Mouse (Mus musculus): ENCODE results near the gene Clstn1. TPM values are rescaled to one million over a fixed set of nuclear protein-coding genes. Genes with fewer than 3 reads are reported as not detected.
A peak's percentile ranks its signal among the peaks of the same experiment; 100 is the strongest.

The Clstn1 gene
- polyA plus RNA-seq, 1 experiment from 2014 or later = 33.5 TPM

DNA sequence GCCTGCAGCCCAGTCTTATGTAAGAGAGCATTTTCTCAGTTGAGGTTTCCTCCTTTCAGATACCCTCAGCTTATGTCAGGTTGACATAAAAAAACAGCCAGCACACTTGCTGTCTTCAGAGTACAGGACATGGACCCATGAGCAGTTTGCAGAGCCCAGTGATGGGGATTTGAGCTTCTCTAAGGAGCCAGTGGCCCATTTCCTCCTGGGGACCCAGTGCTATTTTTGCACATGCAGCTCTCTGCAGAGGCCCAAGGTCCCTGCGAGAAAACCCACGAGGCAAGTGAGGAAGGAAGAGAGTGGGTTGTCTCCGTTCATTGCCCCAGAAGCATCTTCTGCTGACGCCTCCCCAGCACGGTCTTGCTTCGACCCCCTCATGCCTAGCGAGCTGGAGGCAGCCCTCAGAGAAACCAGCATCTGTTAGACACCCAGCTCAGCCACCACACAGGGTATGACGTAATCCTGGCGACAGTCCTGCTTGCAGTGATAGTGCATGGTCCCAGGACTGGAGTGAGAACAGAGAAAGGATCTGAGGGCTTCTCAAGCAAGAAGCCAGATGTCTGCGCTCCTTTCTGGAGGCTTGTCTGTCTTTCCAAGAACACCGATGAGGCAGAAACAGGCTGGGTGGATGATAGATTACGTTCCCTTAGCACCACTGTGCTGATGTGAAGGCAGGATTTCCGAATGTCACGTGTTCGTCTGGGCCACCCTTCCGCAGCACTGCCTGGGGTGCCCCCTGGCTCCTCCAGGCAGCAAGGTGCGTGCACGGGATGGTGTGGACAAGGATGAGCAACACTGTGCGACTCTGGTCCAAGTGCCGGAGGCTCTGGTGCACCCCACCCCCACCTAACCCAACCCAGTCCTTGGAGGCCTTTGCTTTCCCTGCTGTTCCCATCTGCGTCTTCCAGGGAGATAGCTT is 24.0 kb upstream of the Clstn1 start:
- ATAC-seq (ENCODE audit: low FRiP score, low TSS enrichment) = no peak
- Histone ChIP-seq H3K4me3 (ENCODE audit: low read length) (no peak overlapping the region), H3K27me3 (ENCODE audit: control insufficient read depth, insufficient read depth, low read length) (no peaks in the 10 kb centered on the region), H3K36me3 (ENCODE audit: control insufficient read depth, insufficient read depth, low read length) (0 out of 2 replicates have a peak, but pooled peaks cover 7% of the 10 kb centered on the region), H3K27ac (ENCODE audit: low read depth, low read length) (no peak overlapping the region), H3K4me2 (replicated peaks; ENCODE audit: low read depth, low read length) (peak overlapping the region; percentile 8; the same call in 1 of the 2 replicates), H3K9ac (ENCODE audit: low read depth, low read length) (no peak overlapping the region), H3K9me3 (ENCODE audit: control insufficient read depth, low read length) (no peaks in the 10 kb centered on the region), H3K4me1 (ENCODE audit: control insufficient read depth, insufficient read depth, low read length) (peaks cover 8% of the 10 kb centered on the region; the same call in 1 of the 2 replicates)
- WGBS = 68% methylated on average over 21 of the region's 21 CpGs

DNA sequence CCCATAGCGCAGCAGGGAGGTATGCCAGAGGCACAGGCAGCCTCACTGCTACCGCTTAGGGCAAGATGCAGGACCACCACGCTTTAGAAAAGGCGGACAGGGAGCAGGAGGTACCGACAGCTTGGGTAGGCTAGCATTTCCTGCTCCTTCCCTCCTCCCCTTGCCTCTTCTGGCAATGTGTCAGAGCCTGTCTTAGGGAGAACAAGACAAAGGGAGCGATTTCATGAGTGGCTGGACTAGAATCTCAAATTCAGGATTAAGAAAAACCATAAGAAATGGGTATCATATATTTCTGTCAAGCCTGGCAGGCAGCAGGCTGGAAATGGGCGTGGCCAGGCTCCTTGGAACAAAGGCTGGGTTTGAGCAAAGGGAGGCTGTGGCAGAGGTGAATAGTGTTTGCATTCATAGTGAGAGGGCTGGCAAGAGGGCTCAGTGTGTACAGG is 23.3 kb upstream of the Clstn1 start:
- 0 out of 2 replicates have a peak, but pooled peaks cover 7% of the 10 kb centered on the region for H3K36me3 ChIP-seq (ENCODE audit: control insufficient read depth, insufficient read depth, low read length)
- no peak for ATAC-seq (ENCODE audit: low FRiP score, low TSS enrichment)
- no peak overlapping the region for H3K27ac ChIP-seq (ENCODE audit: low read depth, low read length)
- H3K4me2 ChIP-seq (replicated peaks; ENCODE audit: low read depth, low read length) = 0 out of 2 replicates have a peak overlapping the region, but pooled peaks have one; percentile 8
- H3K4me1 ChIP-seq (ENCODE audit: control insufficient read depth, insufficient read depth, low read length) = peaks cover 8% of the 10 kb centered on the region; the same call in 1 of the 2 replicates
- WGBS = 53% methylated on average over 7 of the region's 7 CpGs
- H3K4me3 ChIP-seq (ENCODE audit: low read length) = no peak overlapping the region
- no peaks in the 10 kb centered on the region for H3K27me3 ChIP-seq (ENCODE audit: control insufficient read depth, insufficient read depth, low read length)
- no peaks in the 10 kb centered on the region for H3K9me3 ChIP-seq (ENCODE audit: control insufficient read depth, low read length)
- no peak overlapping the region for H3K9ac ChIP-seq (ENCODE audit: low read depth, low read length)

DNA sequence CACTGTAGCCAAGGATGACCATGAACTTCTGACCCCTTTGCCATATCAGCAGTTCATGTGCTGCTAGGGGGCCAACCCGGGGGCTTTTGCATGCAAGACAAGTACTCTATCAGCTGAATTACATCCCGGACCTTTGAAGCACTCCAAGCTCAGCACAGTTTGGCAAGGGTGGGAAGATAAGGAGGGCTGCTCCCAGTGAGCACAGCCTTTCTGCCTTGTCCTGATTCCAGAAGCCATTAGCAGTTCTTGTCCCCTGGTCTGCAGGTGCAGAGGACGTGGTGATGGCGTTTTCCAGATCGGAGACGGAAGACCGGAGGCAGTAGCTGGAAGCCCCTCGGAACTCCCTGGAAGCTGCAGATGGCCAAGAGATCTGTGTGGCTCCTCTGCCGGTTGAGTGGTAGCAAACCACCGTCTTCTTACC is 22.3 kb upstream of the Clstn1 start:
- Histone ChIP-seq H3K27me3 (ENCODE audit: control insufficient read depth, insufficient read depth, low read length) (no peaks in the 10 kb centered on the region), H3K27ac (ENCODE audit: low read depth, low read length) (no peak overlapping the region), H3K4me1 (ENCODE audit: control insufficient read depth, insufficient read depth, low read length) (peaks cover 8% of the 10 kb centered on the region; the same call in 1 of the 2 replicates), H3K4me3 (ENCODE audit: low read length) (no peak overlapping the region), H3K4me2 (replicated peaks; ENCODE audit: low read depth, low read length) (no peak overlapping the region), H3K9me3 (ENCODE audit: control insufficient read depth, low read length) (no peaks in the 10 kb centered on the region), H3K36me3 (ENCODE audit: control insufficient read depth, insufficient read depth, low read length) (0 out of 2 replicates have a peak, but pooled peaks cover 7% of the 10 kb centered on the region), H3K9ac (ENCODE audit: low read depth, low read length) (no peak overlapping the region)
- ATAC-seq (ENCODE audit: low FRiP score, low TSS enrichment) = no peak
- 88% methylated on average over 10 of the region's 10 CpGs for WGBS

DNA sequence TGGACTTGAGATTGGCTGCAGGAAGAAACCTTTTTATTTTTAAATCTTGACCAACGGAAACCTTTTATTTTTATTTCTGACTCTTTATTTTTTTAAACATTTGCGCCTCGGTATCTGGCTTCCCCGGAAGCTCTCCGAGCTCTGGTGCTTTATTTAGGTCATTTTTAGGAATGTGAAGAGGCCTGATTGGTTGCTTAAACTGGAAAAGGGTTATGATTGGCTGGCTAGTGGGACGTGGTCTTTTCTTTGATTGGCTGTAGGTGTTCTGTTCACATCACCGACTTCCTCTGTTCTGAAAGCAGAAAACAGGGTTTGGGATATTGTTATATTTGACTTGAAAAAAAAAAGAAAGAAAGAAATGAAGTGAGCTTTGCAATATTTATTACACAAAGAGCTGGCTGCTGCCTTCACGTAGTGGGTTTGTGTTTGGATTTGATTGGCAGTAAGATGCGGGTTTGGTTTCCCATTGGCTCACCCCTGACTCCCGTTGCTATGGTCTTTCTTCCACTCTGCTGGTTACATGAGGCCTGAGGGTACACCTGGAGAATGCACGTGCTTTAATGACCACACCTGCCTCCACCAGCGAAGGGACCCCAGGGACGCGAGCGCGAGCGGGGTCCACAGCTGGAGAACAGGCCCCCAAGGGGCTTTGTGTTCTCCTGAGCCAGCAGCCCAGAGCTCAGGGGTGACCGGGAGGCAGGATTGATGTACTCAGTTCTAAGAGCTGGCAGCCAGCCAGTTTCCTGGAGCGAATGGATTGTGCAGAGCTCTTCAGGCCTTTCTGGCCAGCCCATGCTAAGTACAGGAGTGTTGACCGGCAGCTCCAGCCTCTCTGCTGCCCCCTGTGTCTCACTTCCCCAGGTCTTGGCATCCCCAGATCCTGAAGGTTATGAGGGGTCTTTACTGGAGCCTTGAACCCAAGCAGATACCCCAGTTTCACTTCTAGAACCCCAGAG is 21.5 kb upstream of the Clstn1 start:
- H3K9me3 ChIP-seq (ENCODE audit: control insufficient read depth, low read length) = no peaks in the 10 kb centered on the region
- H3K4me2 ChIP-seq (replicated peaks; ENCODE audit: low read depth, low read length) = no peak overlapping the region; the same call in 1 of the 2 replicates
- ATAC-seq (ENCODE audit: low FRiP score, low TSS enrichment) = peak; percentile 75
- no peaks in the 10 kb centered on the region for H3K27me3 ChIP-seq (ENCODE audit: control insufficient read depth, insufficient read depth, low read length)
- H3K4me1 ChIP-seq (ENCODE audit: control insufficient read depth, insufficient read depth, low read length) = peaks cover 8% of the 10 kb centered on the region; the same call in 1 of the 2 replicates
- H3K36me3 ChIP-seq (ENCODE audit: control insufficient read depth, insufficient read depth, low read length) = 0 out of 2 replicates have a peak, but pooled peaks cover 3% of the 10 kb centered on the region
- WGBS = 47% methylated on average over 20 of the region's 20 CpGs
- peak overlapping the region; percentile 10 for H3K27ac ChIP-seq (ENCODE audit: low read depth, low read length)
- no peak overlapping the region for H3K9ac ChIP-seq (ENCODE audit: low read depth, low read length)
- H3K4me3 ChIP-seq (ENCODE audit: low read length) = no peak overlapping the region

DNA sequence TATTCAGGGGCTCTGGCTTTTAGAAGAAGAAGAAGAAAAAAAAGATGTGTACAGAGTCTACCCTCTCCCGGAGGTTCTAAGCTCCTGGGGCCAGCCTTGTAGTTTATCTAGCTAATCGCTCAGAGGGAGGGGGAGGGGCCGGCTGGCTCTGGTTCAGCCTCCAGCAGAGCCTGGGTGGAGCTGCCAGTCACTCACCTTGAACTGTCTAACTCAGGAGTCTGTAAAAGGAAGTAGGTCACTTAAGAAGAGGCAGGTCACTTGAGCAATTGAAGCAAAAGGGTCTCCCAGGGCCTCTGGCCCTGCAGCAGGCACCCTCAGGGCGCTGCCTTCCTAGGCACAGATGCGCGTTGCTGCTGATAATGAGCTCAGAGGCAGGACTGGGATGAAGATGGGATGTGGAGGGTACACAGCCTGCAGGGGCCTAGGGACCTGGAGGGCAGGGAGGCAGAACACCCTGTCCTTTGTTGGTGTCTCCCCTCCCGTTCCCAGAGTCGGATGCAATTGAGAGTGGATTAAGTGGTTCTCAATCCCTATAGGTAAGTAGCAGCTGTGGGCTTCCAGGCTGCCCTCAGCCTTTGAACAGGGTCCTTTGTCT is 18.7 kb upstream of the Clstn1 start:
- Histone ChIP-seq H3K36me3 (ENCODE audit: control insufficient read depth, insufficient read depth, low read length) (no peaks in the 10 kb centered on the region), H3K27me3 (ENCODE audit: control insufficient read depth, insufficient read depth, low read length) (no peaks in the 10 kb centered on the region), H3K27ac (ENCODE audit: low read depth, low read length) (no peak overlapping the region), H3K4me1 (ENCODE audit: control insufficient read depth, insufficient read depth, low read length) (peaks cover 11% of the 10 kb centered on the region; the same call in 1 of the 2 replicates), H3K4me2 (replicated peaks; ENCODE audit: low read depth, low read length) (no peak overlapping the region), H3K9me3 (ENCODE audit: control insufficient read depth, low read length) (no peaks in the 10 kb centered on the region), H3K9ac (ENCODE audit: low read depth, low read length) (no peak overlapping the region; the same call in 1 of the 2 replicates), H3K4me3 (ENCODE audit: low read length) (no peak overlapping the region)
- 29% methylated on average over 8 of the region's 8 CpGs for WGBS
- no peak for ATAC-seq (ENCODE audit: low FRiP score, low TSS enrichment)

DNA sequence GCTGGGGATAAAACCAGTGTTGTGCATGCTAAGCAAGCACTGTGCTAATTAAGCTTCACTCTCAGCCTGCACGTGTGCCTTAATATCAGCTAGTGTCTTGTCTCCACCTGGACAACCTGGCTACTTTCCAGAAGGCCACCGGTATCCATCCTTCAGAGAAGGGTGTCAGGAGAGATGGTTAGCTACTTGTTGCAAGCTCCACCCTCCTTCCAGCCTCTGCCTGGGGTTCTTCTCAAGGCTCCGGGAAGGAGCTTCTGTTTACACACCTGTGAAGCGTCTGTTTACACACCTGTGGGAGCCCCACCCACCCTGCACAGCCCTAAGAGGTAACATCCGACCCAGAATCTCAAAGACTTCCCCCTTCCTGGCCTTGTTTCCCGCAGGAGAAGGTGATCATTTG is 17.6 kb upstream of the Clstn1 start:
- Histone ChIP-seq H3K36me3 (ENCODE audit: control insufficient read depth, insufficient read depth, low read length) (no peaks in the 10 kb centered on the region), H3K9ac (ENCODE audit: low read depth, low read length) (no peak overlapping the region), H3K4me3 (ENCODE audit: low read length) (no peak overlapping the region), H3K9me3 (ENCODE audit: control insufficient read depth, low read length) (no peaks in the 10 kb centered on the region), H3K27ac (ENCODE audit: low read depth, low read length) (no peak overlapping the region), H3K4me1 (ENCODE audit: control insufficient read depth, insufficient read depth, low read length) (peaks cover 8% of the 10 kb centered on the region; the same call in 1 of the 2 replicates), H3K27me3 (ENCODE audit: control insufficient read depth, insufficient read depth, low read length) (no peaks in the 10 kb centered on the region), H3K4me2 (replicated peaks; ENCODE audit: low read depth, low read length) (no peak overlapping the region)
- no peak for ATAC-seq (ENCODE audit: low FRiP score, low TSS enrichment)
- WGBS = 61% methylated on average over 6 of the region's 6 CpGs

DNA sequence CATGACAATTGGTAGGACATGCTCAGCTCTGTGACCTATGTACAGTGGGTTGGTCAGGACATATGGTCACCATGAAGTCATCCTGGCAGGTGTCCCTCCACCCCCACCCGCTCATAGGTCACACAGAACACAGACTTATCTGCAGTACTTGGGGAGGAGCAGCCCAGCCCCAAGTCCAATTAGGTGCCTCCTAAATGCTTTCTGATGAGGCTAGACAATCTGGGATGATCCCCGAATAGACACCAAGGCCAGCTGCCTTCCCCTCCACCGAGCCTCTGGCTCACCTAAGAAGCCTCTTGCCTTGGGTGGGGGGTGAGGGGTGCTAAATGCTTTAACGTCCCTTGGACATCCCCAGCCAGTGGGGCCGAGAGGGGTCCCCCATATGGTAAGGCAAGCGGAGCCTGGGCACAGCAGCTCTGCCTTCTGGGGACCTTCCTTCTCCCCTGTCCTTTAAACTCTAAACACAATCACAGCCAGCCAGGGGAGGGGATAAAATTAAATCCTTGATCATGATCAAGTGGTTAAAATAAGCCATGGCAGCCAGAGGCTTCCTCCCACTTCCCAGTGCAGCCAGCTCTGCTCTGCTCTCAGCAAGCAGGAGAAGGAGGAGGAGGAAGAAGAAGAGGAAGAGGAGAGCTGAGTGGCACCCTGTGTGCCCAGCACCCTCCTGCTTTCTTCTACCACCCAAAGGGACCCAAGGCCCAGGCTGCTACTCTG is 16.3 kb upstream of the Clstn1 start:
- no peaks in the 10 kb centered on the region for H3K9me3 ChIP-seq (ENCODE audit: control insufficient read depth, low read length)
- H3K4me1 ChIP-seq (ENCODE audit: control insufficient read depth, insufficient read depth, low read length) = peaks cover 5% of the 10 kb centered on the region; the same call in 1 of the 2 replicates
- no peak overlapping the region for H3K27ac ChIP-seq (ENCODE audit: low read depth, low read length)
- WGBS = 82% methylated on average over 6 of the region's 6 CpGs
- H3K36me3 ChIP-seq (ENCODE audit: control insufficient read depth, insufficient read depth, low read length) = no peaks in the 10 kb centered on the region
- no peaks in the 10 kb centered on the region for H3K27me3 ChIP-seq (ENCODE audit: control insufficient read depth, insufficient read depth, low read length)
- ATAC-seq (ENCODE audit: low FRiP score, low TSS enrichment) = no peak
- H3K9ac ChIP-seq (ENCODE audit: low read depth, low read length) = no peak overlapping the region
- no peak overlapping the region for H3K4me3 ChIP-seq (ENCODE audit: low read length)
- no peak overlapping the region for H3K4me2 ChIP-seq (replicated peaks; ENCODE audit: low read depth, low read length)

DNA sequence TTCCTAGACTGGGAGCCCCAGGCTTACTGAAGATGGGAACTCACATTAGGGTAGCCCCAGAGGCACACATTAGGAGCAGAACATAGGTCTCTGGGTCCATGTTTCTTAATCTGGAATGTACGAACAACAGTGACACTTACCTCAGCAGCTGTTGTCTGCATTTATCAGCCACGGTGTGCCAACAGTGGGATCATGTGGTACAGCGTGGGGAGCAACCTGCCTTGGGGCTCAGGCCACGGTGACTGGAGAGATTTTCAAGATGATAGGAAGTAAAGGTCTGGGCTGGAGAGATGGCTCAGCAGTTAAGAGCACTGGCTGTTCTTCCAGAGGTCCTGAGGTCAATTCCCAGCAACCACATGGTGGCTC is 15.8 kb upstream of the Clstn1 start:
- Histone ChIP-seq H3K9ac (ENCODE audit: low read depth, low read length) (no peak overlapping the region), H3K4me3 (ENCODE audit: low read length) (no peak overlapping the region), H3K9me3 (ENCODE audit: control insufficient read depth, low read length) (no peaks in the 10 kb centered on the region), H3K36me3 (ENCODE audit: control insufficient read depth, insufficient read depth, low read length) (no peaks in the 10 kb centered on the region), H3K4me1 (ENCODE audit: control insufficient read depth, insufficient read depth, low read length) (0 out of 2 replicates have a peak, but pooled peaks cover 3% of the 10 kb centered on the region), H3K27me3 (ENCODE audit: control insufficient read depth, insufficient read depth, low read length) (no peaks in the 10 kb centered on the region), H3K27ac (ENCODE audit: low read depth, low read length) (no peak overlapping the region), H3K4me2 (replicated peaks; ENCODE audit: low read depth, low read length) (no peak overlapping the region)
- WGBS = 69% methylated on average over 4 of the region's 4 CpGs
- no peak for ATAC-seq (ENCODE audit: low FRiP score, low TSS enrichment)

All from kidney, embryonic 14.5 days (tissue).